Mouse (Mus musculus) spleen, adult 18-20 months (tissue): ENCODE measurements around the gene Zfp423.
"Not testable (repeated sequence)": the region's sequence is repeated elsewhere in the genome, so short reads cannot be mapped to it uniquely, and the experiment has no call there.

Experiments
- DNase-seq, 2 experiments: peaks; one replicate each; pipeline ENCODE4 v3.0.0; 2022; ENCODE audit warnings: mixed read lengths in 2 of 2

Gene Zfp423

GRCm38 (mm10) chr8:87895203-87896041 is 64.0 kb downstream of the Zfp423 start:
- DNase-seq = no peak

GRCm38 (mm10) chr8:87894287-87894686 is 65.1 kb downstream of the Zfp423 start:
- DNase-seq = no peak

GRCm38 (mm10) chr8:87893547-87893946 is 65.8 kb downstream of the Zfp423 start:
- no peak for DNase-seq

- no peak for DNase-seq
Observed at GRCm38 (mm10) chr8:87892891-87893290, 66.5 kb downstream of the Zfp423 start.

GRCm38 (mm10) chr8:87891884-87892283 is 67.5 kb downstream of the Zfp423 start:
- no peak for DNase-seq

- DNase-seq = no peak
Observed at GRCm38 (mm10) chr8:87887956-87888355, 71.4 kb downstream of the Zfp423 start.

- DNase-seq = no peak
Observed at GRCm38 (mm10) chr8:87881088-87881487, 78.3 kb downstream of the Zfp423 start.

- no peak for DNase-seq
Observed at GRCm38 (mm10) chr8:87875852-87876251, 83.5 kb downstream of the Zfp423 start.

GRCm38 (mm10) chr8:87875452-87875851 is 83.9 kb downstream of the Zfp423 start:
- DNase-seq = no peak

GRCm38 (mm10) chr8:87872987-87873550 is 86.3 kb downstream of the Zfp423 start:
- DNase-seq = no peak

- DNase-seq = no peak
Observed at GRCm38 (mm10) chr8:87872356-87872930, 87.0 kb downstream of the Zfp423 start.

- DNase-seq = no peak
Observed at GRCm38 (mm10) chr8:87866586-87866985, 92.8 kb downstream of the Zfp423 start.

- DNase-seq = no peak
Observed at GRCm38 (mm10) chr8:87864236-87864635, 95.2 kb downstream of the Zfp423 start.

- DNase-seq = no peak
Observed at GRCm38 (mm10) chr8:87863128-87863527, 96.3 kb downstream of the Zfp423 start.

GRCm38 (mm10) chr8:87861718-87862117 is 97.7 kb downstream of the Zfp423 start:
- DNase-seq = no peak

- DNase-seq = no peak
Observed at GRCm38 (mm10) chr8:87860905-87861304, 98.5 kb downstream of the Zfp423 start.

- DNase-seq = no peak
Observed at GRCm38 (mm10) chr8:87851871-87852270, 107.5 kb downstream of the Zfp423 start.

GRCm38 (mm10) chr8:87851380-87851779 is 108.0 kb downstream of the Zfp423 start:
- DNase-seq = no peak

- no peak for DNase-seq
Observed at GRCm38 (mm10) chr8:87848836-87849235, 110.6 kb downstream of the Zfp423 start.

- no peak for DNase-seq
Observed at GRCm38 (mm10) chr8:87847796-87848195, 111.6 kb downstream of the Zfp423 start.

GRCm38 (mm10) chr8:87842096-87842495 is 117.3 kb downstream of the Zfp423 start:
- DNase-seq = not testable (repeated sequence)

GRCm38 (mm10) chr8:87837266-87837665 is 122.1 kb downstream of the Zfp423 start:
- no peak for DNase-seq

- DNase-seq = no peak
Observed at GRCm38 (mm10) chr8:87836866-87837265, 122.5 kb downstream of the Zfp423 start.

- DNase-seq = no peak
Observed at GRCm38 (mm10) chr8:87835924-87836323, 123.5 kb downstream of the Zfp423 start.
